Mouse (Mus musculus): ENCODE results near the gene 9530003J23Rik. TPM values are rescaled to one million over a fixed set of nuclear protein-coding genes. Genes with fewer than 3 reads are reported as not detected.
"Not testable (repeated sequence)": the region's sequence is repeated elsewhere in the genome, so short reads cannot be mapped to it uniquely, and the experiment has no call there.

Gene 9530003J23Rik
- total and polyA plus RNA-seq, 3 experiments = not detected

DNA sequence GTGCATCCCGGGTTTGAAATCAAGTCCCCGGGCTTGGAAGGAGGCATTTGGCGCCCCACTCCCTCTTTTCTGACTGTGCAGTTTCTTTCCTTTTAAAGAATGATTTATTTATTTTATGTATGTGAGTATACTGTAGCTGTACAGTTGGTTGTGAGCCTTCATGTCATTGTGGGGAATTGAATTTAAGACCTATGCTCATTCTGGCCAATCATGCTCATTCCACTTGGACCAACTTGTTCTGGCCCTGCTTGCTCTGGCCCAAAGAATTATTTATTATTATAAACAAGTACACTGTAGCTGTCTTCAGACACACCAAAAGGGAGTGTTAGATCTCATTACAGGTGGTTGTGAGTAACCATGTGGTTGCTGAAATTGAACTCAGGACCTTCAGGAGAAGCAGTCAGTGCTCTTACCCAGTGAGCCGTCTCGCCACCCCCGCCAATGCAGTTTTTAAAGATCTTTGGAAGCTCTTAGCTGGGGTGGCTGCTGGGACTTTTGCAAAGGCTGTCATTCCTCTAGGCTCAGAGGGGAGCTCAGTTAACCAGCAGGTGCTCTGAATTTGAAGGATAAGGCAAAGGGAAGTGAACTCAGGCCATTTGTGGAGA is 48.0 kb upstream of the 9530003J23Rik start:
- no peak overlapping the region for H3K4me2 ChIP-seq (ENCODE audit: insufficient read depth, low read depth, poor library complexity, severe bottlenecking)
- dilution Hi-C loops (cut with MboI; ENCODE audit: extremely low pct_ligation_motif_present, extremely low pct_unique_long_range_greater_than_20kb, low sequenced_read_pairs) = no loop called here
- H3K79me2 ChIP-seq (replicated peaks; ENCODE audit: control insufficient read depth, extremely low read depth, insufficient read depth, poor library complexity, severe bottlenecking) = no peaks in the 10 kb centered on the region
- no peaks in the 10 kb centered on the region for H3K36me3 ChIP-seq (replicated peaks in 1 of 2; ENCODE audit: control insufficient read depth in 1 of 2, insufficient read depth in 1 of 2, low read length in 1 of 2)
- H3K27ac ChIP-seq (ENCODE audit: insufficient read depth, low read depth) = no peak overlapping the region
- H3K4me3 ChIP-seq (replicated peaks in 1 of 3; ENCODE audit: low read depth in 2 of 3, low read length in 2 of 3, poor library complexity in 1 of 3) = no peak overlapping the region
- no peak overlapping the region for H3K9ac ChIP-seq (ENCODE audit: insufficient read depth, low read depth)
- DNase-seq (ENCODE audit: extremely low read depth) = no peak
- H3K9me3 ChIP-seq (replicated peaks; ENCODE audit: low read length) = no peaks in the 10 kb centered on the region
- TF ChIP-seq MAZ (IDR thresholded peaks at IDR 0.05; ENCODE audit: low read depth, low read length) = no peak
- no peak for TF ChIP-seq MYC (IDR thresholded peaks at IDR 0.05; ENCODE audit: low read depth, low read length)
- in situ Hi-C loops (cut with MboI; ENCODE audit: low pct_ligation_motif_present, low pct_unique_long_range_greater_than_20kb, low sequenced_read_pairs) = no loop called here
- peaks cover 2% of the 10 kb centered on the region for H3K27me3 ChIP-seq (replicated peaks)
- peaks cover 0 to 15% of the 10 kb centered on the region in 2 experiments; a peak in 1 of 4 replicates for H3K4me1 ChIP-seq (ENCODE audit: control insufficient read depth in 1 of 2, insufficient read depth in 2 of 2)

DNA sequence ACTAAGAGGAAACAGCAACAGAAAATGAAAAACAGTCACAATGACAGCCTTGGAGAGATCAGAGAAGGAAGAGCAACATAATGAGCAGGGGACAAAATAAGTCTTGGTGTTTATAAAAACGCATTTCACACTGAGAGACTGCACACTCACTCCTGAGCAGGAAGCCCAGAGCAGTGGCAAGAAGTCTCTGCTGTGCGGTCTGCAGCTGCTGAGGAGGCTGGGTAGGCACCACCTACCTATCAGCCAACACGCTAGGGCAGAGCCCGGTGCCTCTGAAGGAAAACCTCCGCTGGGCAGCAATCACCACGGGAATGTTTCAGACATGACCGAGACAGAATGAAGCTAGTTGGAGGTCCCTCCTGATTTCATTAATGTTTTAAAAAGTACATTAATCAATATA is 47.1 kb upstream of the 9530003J23Rik start:
- H3K4me2 ChIP-seq (ENCODE audit: insufficient read depth, low read depth, poor library complexity, severe bottlenecking); DNase-seq (ENCODE audit: extremely low read depth); H3K27me3 ChIP-seq (replicated peaks); H3K36me3 ChIP-seq (replicated peaks in 1 of 2; ENCODE audit: control insufficient read depth in 1 of 2, insufficient read depth in 1 of 2, low read length in 1 of 2); in situ Hi-C loops (cut with MboI; ENCODE audit: low pct_ligation_motif_present, low pct_unique_long_range_greater_than_20kb, low sequenced_read_pairs); H3K9me3 ChIP-seq (replicated peaks; ENCODE audit: low read length); H3K79me2 ChIP-seq (replicated peaks; ENCODE audit: control insufficient read depth, extremely low read depth, insufficient read depth, poor library complexity, severe bottlenecking); dilution Hi-C loops (cut with MboI; ENCODE audit: extremely low pct_ligation_motif_present, extremely low pct_unique_long_range_greater_than_20kb, low sequenced_read_pairs); H3K27ac ChIP-seq (ENCODE audit: insufficient read depth, low read depth); H3K4me3 ChIP-seq (replicated peaks in 1 of 3; ENCODE audit: low read depth in 2 of 3, low read length in 2 of 3, poor library complexity in 1 of 3); H3K9ac ChIP-seq (ENCODE audit: insufficient read depth, low read depth): not testable (repeated sequence)
- peaks cover 0 to 15% of the 10 kb centered on the region in 2 experiments; a peak in 1 of 4 replicates for H3K4me1 ChIP-seq (ENCODE audit: control insufficient read depth in 1 of 2, insufficient read depth in 2 of 2)

DNA sequence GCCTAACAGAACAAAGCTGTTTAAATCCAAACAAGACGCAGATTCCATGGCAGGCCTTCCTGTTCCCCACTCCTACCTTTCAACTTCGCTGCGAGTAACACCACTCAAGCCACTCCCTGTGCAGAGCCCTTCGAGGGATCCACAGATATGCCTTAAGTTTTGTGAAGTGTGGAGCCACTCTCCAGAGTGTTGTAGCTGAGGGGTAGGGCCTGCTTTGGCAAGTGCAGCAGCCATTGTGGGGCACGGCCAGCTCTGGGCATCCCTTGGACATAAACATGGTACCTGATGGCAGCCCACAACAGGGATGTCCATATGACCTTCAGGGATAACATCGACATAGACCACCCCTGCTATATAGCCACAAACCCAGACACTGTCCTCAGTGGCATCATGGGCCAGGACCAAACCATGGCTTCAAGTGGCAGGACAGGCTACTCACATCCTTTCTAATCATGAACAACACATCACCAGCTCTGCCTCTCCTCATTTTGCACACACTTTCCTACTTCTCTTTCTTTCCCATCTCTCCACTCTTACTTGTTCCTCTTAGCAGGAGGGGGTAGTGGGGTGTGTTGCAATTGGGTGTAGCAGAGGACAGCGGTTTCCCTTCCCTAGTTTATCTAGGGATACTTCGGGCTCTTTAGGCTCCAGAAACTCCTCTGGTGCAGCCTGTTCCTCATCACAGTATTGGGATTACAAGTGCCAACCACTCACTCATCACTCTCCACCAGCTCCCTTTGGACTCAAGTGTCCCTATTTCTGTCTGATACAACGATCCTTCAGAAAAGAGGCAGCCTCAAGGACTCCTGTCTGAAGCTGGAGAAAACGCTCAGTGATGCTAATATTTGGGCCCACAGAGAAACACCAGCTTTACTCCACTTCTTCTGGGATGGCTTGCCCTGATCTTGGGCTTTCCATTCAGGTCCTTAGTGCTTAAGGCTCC is 46.3 kb upstream of the 9530003J23Rik start:
- no peaks in the 10 kb centered on the region for H3K79me2 ChIP-seq (replicated peaks; ENCODE audit: control insufficient read depth, extremely low read depth, insufficient read depth, poor library complexity, severe bottlenecking)
- TF ChIP-seq CHD2 (IDR thresholded peaks at IDR 0.05; ENCODE audit: low read length) (no peak), MYC (IDR thresholded peaks at IDR 0.05; ENCODE audit: low read depth, low read length) (no peak), POLR2AphosphoS2 (IDR thresholded peaks at IDR 0.05; ENCODE audit: low read depth, low read length) (no peak), UBTF (IDR thresholded peaks at IDR 0.05; ENCODE audit: low read depth, low read length) (no peak), USF1 (IDR thresholded peaks at IDR 0.05; ENCODE audit: low read depth, low read length) (no peak), CTCF (conservative IDR thresholded peaks at IDR 0.05 in 1 of 2, IDR thresholded peaks at IDR 0.05 in 1 of 2; ENCODE audit: low read depth in 2 of 2, low read length in 2 of 2) (no peak), TBP (conservative IDR thresholded peaks at IDR 0.05; ENCODE audit: low read depth, low read length) (no peak), GABPA (IDR thresholded peaks at IDR 0.05; ENCODE audit: insufficient replicate concordance, low read depth, low read length) (no peak), ZNF384 (IDR thresholded peaks at IDR 0.05; ENCODE audit: low read depth, low read length) (no peak), POLR2A (IDR thresholded peaks at IDR 0.05; ENCODE audit: low read depth, low read length) (no peak), ZKSCAN1 (IDR thresholded peaks at IDR 0.05; ENCODE audit: borderline replicate concordance, low read depth, low read length) (no peak), SIN3A (IDR thresholded peaks at IDR 0.05; ENCODE audit: low read length) (no peak), KAT2A (IDR thresholded peaks at IDR 0.05; ENCODE audit: insufficient replicate concordance, low read length) (no peak)
- no peaks in the 10 kb centered on the region for H3K9me3 ChIP-seq (replicated peaks; ENCODE audit: low read length)
- no peak overlapping the region for H3K4me3 ChIP-seq (replicated peaks in 1 of 3; ENCODE audit: low read depth in 2 of 3, low read length in 2 of 3, poor library complexity in 1 of 3)
- no peaks in the 10 kb centered on the region for H3K36me3 ChIP-seq (replicated peaks in 1 of 2; ENCODE audit: control insufficient read depth in 1 of 2, insufficient read depth in 1 of 2, low read length in 1 of 2)
- H3K27ac ChIP-seq (ENCODE audit: insufficient read depth, low read depth) = no peak overlapping the region
- peaks cover 0 to 15% of the 10 kb centered on the region in 2 experiments; a peak in 1 of 4 replicates for H3K4me1 ChIP-seq (ENCODE audit: control insufficient read depth in 1 of 2, insufficient read depth in 2 of 2)
- H3K27me3 ChIP-seq (replicated peaks) = peaks cover 2% of the 10 kb centered on the region
- DNase-seq (ENCODE audit: extremely low read depth) = no peak
- no peak overlapping the region for H3K4me2 ChIP-seq (ENCODE audit: insufficient read depth, low read depth, poor library complexity, severe bottlenecking)
- dilution Hi-C loops (cut with MboI; ENCODE audit: extremely low pct_ligation_motif_present, extremely low pct_unique_long_range_greater_than_20kb, low sequenced_read_pairs) (no loop called here), in situ Hi-C loops (cut with MboI; ENCODE audit: low pct_ligation_motif_present, low pct_unique_long_range_greater_than_20kb, low sequenced_read_pairs) (no loop called here)
- no peak overlapping the region for H3K9ac ChIP-seq (ENCODE audit: insufficient read depth, low read depth)
